Mouse (Mus musculus) ES-E14 (cell line): ENCODE results near the gene Gast.
A peak's percentile ranks its signal among the peaks of the same experiment; 100 is the strongest.

Source experiments
- CHD2 ChIP-seq: IDR thresholded peaks from 2 replicates; pipeline ENCODE4 v1.6.1; 2014; ENCODE audit warnings: mild to moderate bottlenecking, low read depth, low read length, inconsistent platforms
- HCFC1 ChIP-seq: IDR thresholded peaks from 2 replicates; pipeline ENCODE4 v1.6.1; 2012; ENCODE audit warnings: low read length, inconsistent platforms, borderline replicate concordance; ENCODE audit not compliant: insufficient read depth
- MAFK ChIP-seq: IDR thresholded peaks from 2 replicates; pipeline ENCODE4 v1.6.1; 2014; ENCODE audit warnings: mild to moderate bottlenecking, low read depth, low read length, inconsistent platforms; ENCODE audit not compliant: insufficient read depth
- ZC3H11A ChIP-seq: IDR thresholded peaks from 2 replicates; pipeline ENCODE4 v1.6.1; 2012; ENCODE audit warnings: low read depth, mild to moderate bottlenecking, inconsistent platforms, low read length, borderline replicate concordance
- ZNF384 ChIP-seq: IDR thresholded peaks from 2 replicates; pipeline ENCODE4 v1.6.1; 2012; ENCODE audit warnings: low read depth, low read length, inconsistent platforms

DNA sequence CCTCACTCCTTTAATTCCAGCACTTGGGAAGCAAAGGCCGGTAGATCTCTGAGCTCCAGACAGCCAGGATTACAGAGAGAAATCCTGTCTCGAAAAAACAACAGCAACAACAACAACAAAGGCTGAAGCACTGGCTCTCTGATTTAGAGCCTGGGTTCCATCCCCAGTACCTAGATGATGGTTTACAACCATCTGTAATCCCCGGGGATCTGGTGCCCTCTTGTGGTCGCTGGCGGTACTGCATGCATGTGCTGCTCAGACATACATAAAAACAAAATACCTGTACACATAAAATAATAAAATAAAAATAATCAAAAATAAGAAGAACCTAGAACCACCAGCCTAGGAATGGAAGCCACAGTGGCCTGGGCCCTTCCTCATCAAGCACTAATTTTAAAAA, 33.9 kb upstream of the Gast start:
- TF ChIP-seq CHD2 = no peak
- TF ChIP-seq ZNF384 = no peak
- no peak for TF ChIP-seq MAFK
- no peak for TF ChIP-seq HCFC1
- TF ChIP-seq ZC3H11A = peak; percentile 56; the same call in 1 of the 2 replicates
